Mouse (Mus musculus) embryonic fibroblast, embryonic 13.5 days (primary cell): ENCODE data around the gene Ankrd31.

Source experiments
- CTCF ChIP-seq: IDR thresholded peaks from 2 replicates; pipeline ENCODE4 v1.5.1; 2011; ENCODE audit warnings: mild to moderate bottlenecking, control low read depth, low read length, moderate library complexity, borderline replicate concordance; ENCODE audit not compliant: insufficient read depth
- POLR2A ChIP-seq: IDR thresholded peaks from 2 replicates; pipeline ENCODE4 v1.6.1; 2011; ENCODE audit warnings: low read depth, mild to moderate bottlenecking, control low read depth, low read length, moderate library complexity

DNA sequence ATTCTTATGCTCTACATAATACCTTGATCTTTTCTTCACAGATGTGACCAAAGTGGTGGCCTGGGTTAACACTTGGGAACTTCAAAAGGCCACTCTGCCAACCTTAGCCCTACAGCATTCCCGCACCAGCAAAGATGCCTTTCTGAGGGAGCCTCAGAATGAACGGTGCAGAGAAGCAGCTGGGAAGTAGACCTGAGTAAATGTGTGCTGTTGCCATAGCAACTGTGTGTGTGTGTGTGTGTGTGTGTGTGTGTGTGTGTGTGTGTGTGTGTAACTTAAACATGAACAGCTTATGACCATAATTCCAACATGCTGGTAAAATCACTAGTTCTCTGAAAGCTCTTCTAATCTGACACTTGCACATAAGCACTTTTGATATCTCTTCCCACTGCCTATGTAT lies 203.8 kb downstream of the Ankrd31 start:
- TF ChIP-seq CTCF = no peak
- TF ChIP-seq POLR2A = no peak
